15 mouse cellular contexts compared by ENCODE assay signal in the genomic region with DNA sequence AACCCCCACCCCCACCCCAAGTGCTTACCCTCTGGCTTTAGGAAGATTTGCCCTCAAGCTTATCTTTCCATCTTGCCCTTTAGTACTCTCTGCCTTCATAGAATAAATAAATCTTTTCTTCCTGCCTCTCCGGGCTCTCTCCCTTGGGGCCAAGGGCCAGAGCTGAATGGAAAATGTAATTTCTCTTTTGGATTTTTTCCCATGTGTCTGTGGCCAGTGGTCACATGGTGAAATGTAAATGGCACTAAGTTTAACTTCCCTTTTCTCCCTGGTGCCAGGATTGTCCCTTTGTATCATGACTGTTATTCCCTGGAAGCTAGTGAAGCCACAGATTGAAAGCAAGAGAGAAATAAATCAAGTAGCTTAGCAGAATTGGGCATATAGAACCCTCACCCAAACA.
"Had no signal": no experiment of that assay in that cellular context is flagged by ENCODE, and none has a peak within 500 bp of the region (broad histone marks: within the 10 kb centered on the region; RNA-seq: fewer than 3 reads in every experiment).

No protein-coding gene starts in this region.

- ATAC-seq: intestine, embryonic 15.5 days had no signal

- H3K27me3 ChIP-seq: intestine, embryonic 15.5 days; limb, embryonic 13.5 days; liver, embryonic 15.5 days; lung, embryonic 15.5 days; neural tube, embryonic 13.5 days had no signal

- H3K4me2 ChIP-seq: intestine, embryonic 15.5 days; limb, embryonic 13.5 days; liver, embryonic 11.5 days; liver, embryonic 15.5 days; lung, embryonic 15.5 days; neural tube, embryonic 13.5 days had no signal

- H3K27ac ChIP-seq: intestine, embryonic 15.5 days; limb, embryonic 13.5 days; liver, embryonic 15.5 days; lung, embryonic 15.5 days; midbrain, embryonic 10.5 days; neural tube, embryonic 13.5 days had no signal

- H3K4me3 ChIP-seq: intestine, embryonic 15.5 days; limb, embryonic 13.5 days; liver, embryonic 15.5 days; lung, embryonic 15.5 days; midbrain, embryonic 10.5 days; neural tube, embryonic 13.5 days had no signal

- H3K4me1 ChIP-seq: intestine, embryonic 15.5 days; limb, embryonic 13.5 days; liver, embryonic 15.5 days; midbrain, embryonic 10.5 days had no signal

- DNase-seq: kidney, adult 8-10 months; kidney, postnatal 25 days; midbrain, embryonic 14.5 days; retina, postnatal 1 day; right cerebral cortex, postnatal 4 days; spleen, adult 18-20 months; thymus, adult 18-20 months; thymus, postnatal 14 days had no signal

- H3K9me3 ChIP-seq: intestine, embryonic 15.5 days; limb, embryonic 13.5 days; liver, embryonic 15.5 days; lung, embryonic 15.5 days; midbrain, embryonic 10.5 days; neural tube, embryonic 13.5 days had no signal

- H3K9ac ChIP-seq: intestine, embryonic 15.5 days; limb, embryonic 13.5 days; liver, embryonic 15.5 days; lung, embryonic 15.5 days; neural tube, embryonic 13.5 days had no signal

- H3K36me3 ChIP-seq: intestine, embryonic 15.5 days; liver, embryonic 15.5 days; lung, embryonic 15.5 days had no signal
